Mouse (Mus musculus) kidney, postnatal 25 days (tissue): Measurements from ENCODE around the gene Slc31a2.

Source experiments
- DNase-seq, 2 experiments: peaks; one replicate each; pipeline ENCODE4 v3.0.0; 2021; ENCODE audit warnings: mixed read lengths in 2 of 2

The Slc31a2 gene

GRCm38 (mm10) chr4:62282969-62283368 is 20.6 kb downstream of the Slc31a2 start:
- DNase-seq = peak in 1 of 2 experiments; percentile 0

GRCm38 (mm10) chr4:62285576-62285975 is 23.2 kb downstream of the Slc31a2 start:
- DNase-seq = peak in 1 of 2 experiments; percentile 9

GRCm38 (mm10) chr4:62286257-62286991 is 24.1 kb downstream of the Slc31a2 start:
- DNase-seq = peak; percentile 83 to 88

GRCm38 (mm10) chr4:62286992-62287900 is 24.9 kb downstream of the Slc31a2 start:
- peak; percentile 14 to 54 for DNase-seq

- no peak for DNase-seq
These were observed 26.9 kb downstream of the Slc31a2 start for GRCm38 (mm10) chr4:62289226-62289625.

GRCm38 (mm10) chr4:62290816-62291505 is 28.6 kb downstream of the Slc31a2 start:
- no peak for DNase-seq

- DNase-seq = peak in 1 of 2 experiments; percentile 15
These were observed 30.3 kb downstream of the Slc31a2 start for GRCm38 (mm10) chr4:62292461-62293180.

GRCm38 (mm10) chr4:62293219-62293861 is 31.0 kb downstream of the Slc31a2 start:
- peak in 1 of 2 experiments; percentile 22 for DNase-seq

- DNase-seq = peak in 1 of 2 experiments; percentile 36
These were observed 32.4 kb downstream of the Slc31a2 start for GRCm38 (mm10) chr4:62294741-62295140.

- DNase-seq = no peak
These were observed 35.1 kb downstream of the Slc31a2 start for GRCm38 (mm10) chr4:62297280-62298130.

GRCm38 (mm10) chr4:62300001-62300400 is 37.6 kb downstream of the Slc31a2 start:
- no peak for DNase-seq

GRCm38 (mm10) chr4:62302795-62303194 is 40.4 kb downstream of the Slc31a2 start:
- no peak for DNase-seq

GRCm38 (mm10) chr4:62303288-62303687 is 40.9 kb downstream of the Slc31a2 start:
- no peak for DNase-seq

- no peak for DNase-seq
These were observed 43.9 kb downstream of the Slc31a2 start for GRCm38 (mm10) chr4:62306301-62306700.

GRCm38 (mm10) chr4:62306840-62307239 is 44.5 kb downstream of the Slc31a2 start:
- no peak for DNase-seq

- DNase-seq = no peak
These were observed 46.0 kb downstream of the Slc31a2 start for GRCm38 (mm10) chr4:62308406-62308805.

- DNase-seq = no peak
These were observed 50.5 kb downstream of the Slc31a2 start for GRCm38 (mm10) chr4:62312821-62313220.

GRCm38 (mm10) chr4:62313641-62314211 is 51.4 kb downstream of the Slc31a2 start:
- no peak for DNase-seq

- DNase-seq = no peak
These were observed 52.2 kb downstream of the Slc31a2 start for GRCm38 (mm10) chr4:62314516-62314915.

GRCm38 (mm10) chr4:62316456-62316855 is 54.1 kb downstream of the Slc31a2 start:
- no peak for DNase-seq
